Mouse (Mus musculus): ENCODE measurements around the gene Tsr3. TPM values are rescaled to one million over a fixed set of nuclear protein-coding genes. Genes with fewer than 3 reads are reported as not detected.
"Not testable (repeated sequence)": the region's sequence is repeated elsewhere in the genome, so short reads cannot be mapped to it uniquely, and the experiment has no call there.

The Tsr3 gene
- polyA plus RNA-seq, 1 experiment from 2014 or later, result 59.8 TPM

DNA sequence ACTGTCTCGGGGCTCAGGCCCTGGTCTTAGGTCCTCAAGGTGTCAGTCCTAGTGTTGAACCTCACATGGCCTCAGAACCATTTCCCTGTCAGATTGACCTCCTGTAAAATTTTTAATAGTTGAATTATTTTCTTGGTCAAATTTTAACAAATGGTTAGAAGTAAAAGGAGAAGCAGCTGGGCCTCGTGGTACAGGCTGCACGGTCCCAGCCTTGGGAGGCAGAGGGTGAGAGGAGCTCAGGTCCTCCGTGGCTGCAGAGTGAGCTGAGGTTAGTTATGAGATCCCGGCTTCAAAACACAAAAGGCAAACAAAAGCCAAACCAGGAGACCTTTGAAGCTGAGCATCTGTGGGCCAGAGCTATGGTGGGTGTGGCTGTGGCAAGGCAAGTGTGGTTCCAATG, 12.0 kb upstream of the Tsr3 start:
- H3K4me2 ChIP-seq (ENCODE audit: low read depth, low read length), result no peak overlapping the region
- ATAC-seq (replicated peaks; ENCODE audit: insufficient number of reproducible peaks, low FRiP score, low TSS enrichment, low read depth) (no peak), DNase-seq (ENCODE audit: low spot score) (no peak)
- no peak overlapping the region for H3K4me3 ChIP-seq (ENCODE audit: low read depth, low read length)
- H3K9me3 ChIP-seq (replicated peaks; ENCODE audit: control insufficient read depth, low read length), result no peaks in the 10 kb centered on the region
- H3K4me1 ChIP-seq (ENCODE audit: control insufficient read depth, insufficient read depth, low read length), result no peaks in the 10 kb centered on the region
- H3K9ac ChIP-seq (replicated peaks; ENCODE audit: low read length), result no peak overlapping the region
- no peak overlapping the region for H3K27ac ChIP-seq (replicated peaks; ENCODE audit: low read depth, low read length)
- H3K36me3 ChIP-seq (replicated peaks; ENCODE audit: control insufficient read depth, insufficient read depth, low read depth, low read length), result no peaks in the 10 kb centered on the region
- no peaks in the 10 kb centered on the region for H3K27me3 ChIP-seq (ENCODE audit: control insufficient read depth, insufficient read depth, low read length)
- 94% methylated on average over 5 of the region's 5 CpGs for WGBS

DNA sequence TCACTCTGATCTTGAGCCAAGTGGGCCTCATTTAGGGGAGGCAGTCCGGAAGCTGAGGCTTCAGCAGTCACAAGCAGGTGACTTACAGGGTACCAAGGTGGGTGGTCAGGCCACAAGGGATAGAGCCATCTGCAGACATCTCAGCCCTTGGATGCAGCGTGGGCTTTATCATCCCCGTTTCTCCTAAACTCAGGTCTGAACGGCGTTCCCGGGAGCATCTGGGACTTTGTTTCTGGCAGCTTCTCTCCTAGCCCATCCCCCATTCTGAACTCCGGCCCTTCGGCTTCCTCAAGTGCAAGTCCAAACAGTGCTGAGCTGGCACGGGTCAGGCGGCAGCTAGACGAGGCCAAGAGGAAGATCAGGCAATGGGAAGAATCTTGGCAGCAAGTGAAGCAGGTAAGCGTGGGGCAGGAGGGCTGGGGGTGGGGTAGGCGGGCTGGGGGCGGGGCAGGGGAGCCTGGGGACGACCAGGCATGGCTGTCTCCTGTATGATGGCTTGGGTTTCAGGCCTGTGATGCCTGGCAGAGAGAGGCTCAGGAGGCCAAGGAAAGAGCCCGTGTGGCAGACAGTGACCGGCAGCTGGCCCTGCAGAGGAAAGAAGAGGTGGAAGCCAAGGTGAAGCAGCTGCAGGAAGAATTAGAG, 9.8 kb upstream of the Tsr3 start:
- not testable (repeated sequence) for H3K27ac ChIP-seq (replicated peaks; ENCODE audit: low read depth, low read length); H3K27me3 ChIP-seq (ENCODE audit: control insufficient read depth, insufficient read depth, low read length); H3K4me3 ChIP-seq (ENCODE audit: low read depth, low read length); H3K9ac ChIP-seq (replicated peaks; ENCODE audit: low read length); H3K4me1 ChIP-seq (ENCODE audit: control insufficient read depth, insufficient read depth, low read length); H3K9me3 ChIP-seq (replicated peaks; ENCODE audit: control insufficient read depth, low read length); H3K4me2 ChIP-seq (ENCODE audit: low read depth, low read length); DNase-seq (ENCODE audit: low spot score); ATAC-seq (replicated peaks; ENCODE audit: insufficient number of reproducible peaks, low FRiP score, low TSS enrichment, low read depth); H3K36me3 ChIP-seq (replicated peaks; ENCODE audit: control insufficient read depth, insufficient read depth, low read depth, low read length)
- WGBS, result 88% methylated on average over 11 of the region's 17 CpGs

DNA sequence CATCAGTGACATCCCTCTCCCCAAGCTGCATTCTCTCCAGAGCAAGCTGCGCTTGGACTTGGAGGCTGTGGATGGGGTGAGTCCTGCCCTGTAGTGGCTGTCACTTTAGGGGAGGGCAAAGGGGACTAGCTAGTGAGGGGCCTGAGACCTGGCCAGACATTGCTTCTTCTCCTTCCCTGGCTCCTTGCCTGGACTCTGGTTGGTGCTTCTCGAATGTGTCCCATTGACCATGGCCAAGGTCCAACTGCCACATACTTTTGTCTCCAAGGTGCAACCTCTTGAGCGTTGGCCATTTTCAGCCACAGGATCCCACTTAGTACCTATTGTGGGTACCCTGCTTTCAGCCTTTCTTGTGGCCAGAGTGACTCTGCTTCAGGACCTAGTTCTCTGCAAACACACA, 9.3 kb upstream of the Tsr3 start:
- WGBS, result 92% methylated on average over 3 of the region's 3 CpGs
- Histone ChIP-seq H3K9ac (replicated peaks; ENCODE audit: low read length) (no peak overlapping the region), H3K4me1 (ENCODE audit: control insufficient read depth, insufficient read depth, low read length) (no peaks in the 10 kb centered on the region), H3K27me3 (ENCODE audit: control insufficient read depth, insufficient read depth, low read length) (no peaks in the 10 kb centered on the region), H3K4me3 (ENCODE audit: low read depth, low read length) (no peak overlapping the region), H3K36me3 (replicated peaks; ENCODE audit: control insufficient read depth, insufficient read depth, low read depth, low read length) (peaks cover 3% of the 10 kb centered on the region), H3K9me3 (replicated peaks; ENCODE audit: control insufficient read depth, low read length) (no peaks in the 10 kb centered on the region), H3K27ac (replicated peaks; ENCODE audit: low read depth, low read length) (no peak overlapping the region), H3K4me2 (ENCODE audit: low read depth, low read length) (no peak overlapping the region)
- no peak for DNase-seq (ENCODE audit: low spot score)
- no peak for ATAC-seq (replicated peaks; ENCODE audit: insufficient number of reproducible peaks, low FRiP score, low TSS enrichment, low read depth)

DNA sequence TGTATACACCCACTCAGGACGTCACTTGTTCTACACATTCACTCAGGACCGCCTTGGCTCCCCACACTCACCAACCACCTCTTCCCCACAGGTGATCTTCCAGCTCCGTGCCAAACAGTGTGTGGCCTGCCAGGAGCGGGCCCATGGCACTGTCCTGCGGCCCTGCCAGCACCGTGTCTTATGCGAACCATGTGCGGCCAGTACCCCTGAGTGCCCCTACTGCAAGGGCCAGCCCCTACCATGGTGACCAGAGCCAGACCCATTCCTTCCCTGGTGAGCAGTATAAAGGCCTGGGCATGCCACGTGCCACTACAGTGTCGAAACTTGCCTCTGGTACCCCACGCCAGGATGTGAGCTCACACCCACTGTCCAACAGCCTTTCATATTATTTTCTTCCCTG, 8.3 kb upstream of the Tsr3 start:
- H3K27me3 ChIP-seq (ENCODE audit: control insufficient read depth, insufficient read depth, low read length); H3K4me1 ChIP-seq (ENCODE audit: control insufficient read depth, insufficient read depth, low read length); H3K9ac ChIP-seq (replicated peaks; ENCODE audit: low read length); H3K27ac ChIP-seq (replicated peaks; ENCODE audit: low read depth, low read length); H3K36me3 ChIP-seq (replicated peaks; ENCODE audit: control insufficient read depth, insufficient read depth, low read depth, low read length); H3K9me3 ChIP-seq (replicated peaks; ENCODE audit: control insufficient read depth, low read length); DNase-seq (ENCODE audit: low spot score); H3K4me2 ChIP-seq (ENCODE audit: low read depth, low read length); H3K4me3 ChIP-seq (ENCODE audit: low read depth, low read length): not testable (repeated sequence)
- WGBS, result 97% methylated on average over 4 of the region's 11 CpGs
- ATAC-seq (replicated peaks; ENCODE audit: insufficient number of reproducible peaks, low FRiP score, low TSS enrichment, low read depth), result peak; percentile 61; the same call in 1 of the 2 replicates

DNA sequence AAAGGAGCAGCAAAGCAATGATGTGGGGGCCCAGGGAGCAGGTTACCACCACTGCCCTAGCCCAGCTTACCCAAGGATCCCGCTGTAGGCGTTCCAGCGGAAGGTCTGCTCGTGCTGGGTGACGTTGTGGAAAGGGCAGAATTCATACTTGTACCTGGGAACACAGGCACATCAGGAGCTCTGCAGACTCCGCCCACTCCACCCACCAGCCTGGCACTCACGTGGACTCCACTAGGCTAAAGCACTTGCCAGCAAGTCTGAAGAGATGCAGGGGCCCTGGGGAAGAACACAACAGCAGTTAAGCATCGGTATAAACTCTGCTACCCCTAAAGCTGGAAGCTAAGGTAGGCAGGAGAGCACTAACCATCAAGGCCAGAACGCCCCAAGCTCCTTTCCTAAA, 4.3 kb upstream of the Tsr3 start:
- Histone ChIP-seq H3K27ac (replicated peaks; ENCODE audit: low read depth, low read length) (no peak overlapping the region), H3K4me3 (ENCODE audit: low read depth, low read length) (no peak overlapping the region), H3K9ac (replicated peaks; ENCODE audit: low read length) (no peak overlapping the region), H3K27me3 (ENCODE audit: control insufficient read depth, insufficient read depth, low read length) (no peaks in the 10 kb centered on the region), H3K9me3 (replicated peaks; ENCODE audit: control insufficient read depth, low read length) (no peaks in the 10 kb centered on the region), H3K4me1 (ENCODE audit: control insufficient read depth, insufficient read depth, low read length) (no peaks in the 10 kb centered on the region), H3K36me3 (replicated peaks; ENCODE audit: control insufficient read depth, insufficient read depth, low read depth, low read length) (peaks cover 3% of the 10 kb centered on the region), H3K4me2 (ENCODE audit: low read depth, low read length) (no peak overlapping the region)
- ATAC-seq (replicated peaks; ENCODE audit: insufficient number of reproducible peaks, low FRiP score, low TSS enrichment, low read depth) (no peak), DNase-seq (ENCODE audit: low spot score) (no peak)
- WGBS, result 87% methylated on average over 9 of the region's 9 CpGs

DNA sequence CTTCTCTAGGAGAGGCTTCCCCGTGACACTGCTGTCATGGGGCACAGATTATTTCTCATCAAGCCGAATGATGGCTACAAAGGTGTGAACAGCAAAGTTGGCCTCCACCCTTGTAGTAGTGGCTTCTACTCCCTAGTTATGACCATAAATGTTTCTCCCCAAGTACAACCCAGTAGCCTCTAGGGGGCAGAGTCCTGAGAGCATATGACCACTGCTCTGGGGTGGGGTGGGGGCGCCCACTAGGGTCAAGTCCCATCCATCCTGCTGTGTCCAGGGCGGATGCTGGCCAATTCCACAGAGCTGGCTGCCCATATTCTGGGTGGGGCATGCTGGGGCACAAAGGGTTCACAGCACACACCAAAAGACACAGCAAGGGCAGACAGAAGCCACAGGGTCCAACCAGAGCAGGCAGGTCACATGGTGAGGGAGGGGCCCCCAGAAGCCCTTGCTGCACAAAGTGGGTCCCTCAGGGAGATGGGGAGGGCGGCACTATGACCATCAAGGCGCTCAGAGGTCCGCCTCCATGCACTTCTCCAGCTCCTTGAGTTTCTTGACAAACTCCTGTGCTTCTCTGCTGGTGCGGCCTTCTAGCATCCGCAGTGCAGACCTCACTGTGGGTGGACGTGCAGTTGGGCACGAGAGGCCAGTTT, 3.3 kb downstream of the Tsr3 start:
- peaks cover 4% of the 10 kb centered on the region for H3K4me1 ChIP-seq (ENCODE audit: control insufficient read depth, insufficient read depth, low read length)
- no peak overlapping the region for H3K9ac ChIP-seq (replicated peaks; ENCODE audit: low read length)
- no peak overlapping the region for H3K4me2 ChIP-seq (ENCODE audit: low read depth, low read length)
- no peak overlapping the region for H3K4me3 ChIP-seq (ENCODE audit: low read depth, low read length)
- no peak for ATAC-seq (replicated peaks; ENCODE audit: insufficient number of reproducible peaks, low FRiP score, low TSS enrichment, low read depth)
- 88% methylated on average over 11 of the region's 11 CpGs for WGBS
- no peaks in the 10 kb centered on the region for H3K9me3 ChIP-seq (replicated peaks; ENCODE audit: control insufficient read depth, low read length)
- no peak overlapping the region for H3K27ac ChIP-seq (replicated peaks; ENCODE audit: low read depth, low read length)
- no peak for DNase-seq (ENCODE audit: low spot score)
- peaks cover 7% of the 10 kb centered on the region for H3K36me3 ChIP-seq (replicated peaks; ENCODE audit: control insufficient read depth, insufficient read depth, low read depth, low read length)
- H3K27me3 ChIP-seq (ENCODE audit: control insufficient read depth, insufficient read depth, low read length), result no peaks in the 10 kb centered on the region

DNA sequence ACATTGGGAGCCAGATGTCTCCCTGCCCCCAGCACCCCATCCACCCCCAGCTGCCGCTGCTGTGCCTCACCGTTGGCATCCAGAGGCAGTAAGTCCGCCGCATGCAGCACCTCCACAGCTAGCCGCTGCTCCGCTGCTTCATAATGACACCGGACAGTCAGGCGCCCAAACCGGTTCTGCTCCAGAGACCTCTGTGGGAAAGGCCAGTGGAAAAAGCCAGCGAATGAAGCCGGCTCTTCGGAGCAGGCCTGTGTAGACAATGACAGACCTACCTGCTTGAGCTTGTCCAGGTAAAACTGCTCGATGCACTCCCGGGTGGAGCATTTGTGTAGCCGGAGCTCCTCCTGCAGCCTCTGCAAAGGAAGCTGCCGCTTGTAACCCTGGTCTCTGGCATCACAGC, 4.3 kb downstream of the Tsr3 start:
- no peak overlapping the region for H3K9ac ChIP-seq (replicated peaks; ENCODE audit: low read length)
- WGBS, result 84% methylated on average over 16 of the region's 16 CpGs
- no peak overlapping the region for H3K4me2 ChIP-seq (ENCODE audit: low read depth, low read length)
- peaks cover 7% of the 10 kb centered on the region for H3K36me3 ChIP-seq (replicated peaks; ENCODE audit: control insufficient read depth, insufficient read depth, low read depth, low read length)
- no peaks in the 10 kb centered on the region for H3K27me3 ChIP-seq (ENCODE audit: control insufficient read depth, insufficient read depth, low read length)
- ATAC-seq (replicated peaks; ENCODE audit: insufficient number of reproducible peaks, low FRiP score, low TSS enrichment, low read depth) (no peak), DNase-seq (ENCODE audit: low spot score) (no peak)
- peaks cover 4% of the 10 kb centered on the region for H3K4me1 ChIP-seq (ENCODE audit: control insufficient read depth, insufficient read depth, low read length)
- H3K9me3 ChIP-seq (replicated peaks; ENCODE audit: control insufficient read depth, low read length), result no peaks in the 10 kb centered on the region
- no peak overlapping the region for H3K27ac ChIP-seq (replicated peaks; ENCODE audit: low read depth, low read length)
- H3K4me3 ChIP-seq (ENCODE audit: low read depth, low read length), result no peak overlapping the region

DNA sequence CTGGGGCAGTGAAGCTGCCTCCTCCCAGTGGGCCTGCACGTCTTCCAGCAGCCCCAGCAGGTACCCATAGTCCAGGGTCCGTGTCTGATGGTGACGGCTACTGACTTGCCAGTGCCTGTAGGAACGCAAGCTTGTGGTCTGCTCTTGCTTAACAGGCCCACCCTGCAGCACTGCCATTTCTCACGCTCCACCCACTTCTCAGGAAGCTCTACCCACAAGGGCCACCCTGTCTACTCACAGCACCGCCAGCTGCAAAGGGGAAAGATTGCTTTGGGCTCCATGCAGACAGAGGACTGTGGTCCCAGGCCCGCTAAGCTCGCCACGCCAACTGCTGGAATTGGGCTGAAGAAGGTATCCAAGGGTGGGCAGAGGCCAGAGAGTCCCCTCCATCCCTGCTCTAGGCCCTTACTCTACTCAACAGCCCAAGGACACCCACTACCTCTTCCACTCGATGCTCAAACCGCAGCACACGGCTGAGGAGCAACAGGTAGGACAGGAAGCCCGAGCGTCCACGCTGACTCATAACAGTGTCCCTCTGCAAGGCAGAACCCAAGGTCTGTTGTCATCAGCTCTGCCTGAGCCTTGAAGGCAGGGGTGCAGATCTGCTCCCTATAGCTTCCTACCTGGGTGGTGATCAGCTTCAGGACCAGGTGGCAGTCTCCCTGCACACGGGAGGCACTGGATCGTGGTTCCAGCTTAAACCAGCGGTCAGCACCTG, 8.2 kb downstream of the Tsr3 start:
- 82% methylated on average over 18 of the region's 18 CpGs for WGBS
- Histone ChIP-seq H3K9ac (replicated peaks; ENCODE audit: low read length) (no peak overlapping the region), H3K4me1 (ENCODE audit: control insufficient read depth, insufficient read depth, low read length) (no peaks in the 10 kb centered on the region), H3K9me3 (replicated peaks; ENCODE audit: control insufficient read depth, low read length) (no peaks in the 10 kb centered on the region), H3K36me3 (replicated peaks; ENCODE audit: control insufficient read depth, insufficient read depth, low read depth, low read length) (peaks cover 2% of the 10 kb centered on the region; the same call in 1 of the 2 replicates), H3K27me3 (ENCODE audit: control insufficient read depth, insufficient read depth, low read length) (no peaks in the 10 kb centered on the region), H3K4me3 (ENCODE audit: low read depth, low read length) (no peak overlapping the region), H3K4me2 (ENCODE audit: low read depth, low read length) (no peak overlapping the region), H3K27ac (replicated peaks; ENCODE audit: low read depth, low read length) (no peak overlapping the region)
- ATAC-seq (replicated peaks; ENCODE audit: insufficient number of reproducible peaks, low FRiP score, low TSS enrichment, low read depth), result no peak
- no peak for DNase-seq (ENCODE audit: low spot score)
